Mouse (Mus musculus) hematopoietic stem cell, adult 5-6 weeks (primary cell): ENCODE measurements around the gene Lrrc9. TPM values are rescaled to one million over a fixed set of nuclear protein-coding genes. Genes with fewer than 3 reads are reported as not detected.
A peak's percentile ranks its signal among the peaks of the same experiment; 100 is the strongest.

Experiments used
- ATAC-seq, 2 experiments: fragments of 125-278 bp in 1 of 2; replicated peaks in 1 of 2; 2 replicates each; pipeline ENCODE4 v1.8.0; 2016 to 2017; ENCODE audit warnings: inconsistent platforms in 2 of 2, mild to moderate bottlenecking in 2 of 2, moderate number of reproducible peaks in 2 of 2, low read depth in 1 of 2, moderate TSS enrichment in 1 of 2; ENCODE audit not compliant: low FRiP score in 2 of 2, poor library complexity in 2 of 2, severe bottlenecking in 2 of 2, insufficient read depth in 1 of 2, low TSS enrichment in 1 of 2
- total RNA-seq: library from RNA; stranded (forward); fragments of 172-1452, 232-1000 nt; gene quantifications from 2 replicates; pipeline ENCODE4 v1.2.3, GENCODE M21; 2017

Gene Lrrc9
- total RNA-seq, 1 experiment from 2014 or later: 0.74 TPM

DNA sequence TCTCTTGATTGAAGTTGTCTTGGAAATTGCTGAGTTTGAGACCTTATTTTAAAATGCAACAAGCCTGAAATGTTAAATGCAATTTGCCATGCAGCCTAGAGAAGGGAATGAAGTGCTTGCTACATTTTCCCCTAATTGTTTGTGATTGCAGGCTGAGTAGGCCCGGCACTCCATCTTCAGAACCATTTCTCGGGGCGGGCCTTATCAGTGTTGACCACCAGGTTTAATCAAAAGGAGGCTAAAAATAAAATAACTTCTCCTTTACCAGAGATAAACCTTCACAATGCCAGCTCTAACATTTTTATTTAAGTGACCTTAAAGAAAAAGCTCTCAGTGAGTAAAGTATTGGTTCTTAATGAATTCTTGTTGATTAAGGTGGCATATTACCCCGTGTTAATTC is 83.9 kb downstream of the Lrrc9 start:
- ATAC-seq: no peak

DNA sequence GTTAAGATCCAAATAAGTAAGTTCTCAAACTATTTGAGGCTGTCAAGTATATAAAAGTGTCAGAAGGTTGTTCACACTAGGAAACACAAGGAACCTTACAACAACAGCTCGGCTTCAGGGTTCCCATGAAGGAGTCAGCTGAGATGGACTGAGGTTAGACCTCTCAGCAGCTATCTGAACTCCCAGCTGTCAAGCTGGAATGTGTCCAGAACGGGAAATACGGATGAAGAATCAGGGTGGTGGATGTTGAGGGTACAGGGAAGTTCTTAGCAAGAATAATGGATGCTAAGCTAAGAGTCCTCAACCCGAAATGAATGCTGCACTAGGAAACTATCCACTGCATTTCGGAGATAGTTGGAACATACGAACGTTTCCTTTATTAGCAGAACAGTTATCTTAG is 90.6 kb downstream of the Lrrc9 start:
- ATAC-seq: no peak

DNA sequence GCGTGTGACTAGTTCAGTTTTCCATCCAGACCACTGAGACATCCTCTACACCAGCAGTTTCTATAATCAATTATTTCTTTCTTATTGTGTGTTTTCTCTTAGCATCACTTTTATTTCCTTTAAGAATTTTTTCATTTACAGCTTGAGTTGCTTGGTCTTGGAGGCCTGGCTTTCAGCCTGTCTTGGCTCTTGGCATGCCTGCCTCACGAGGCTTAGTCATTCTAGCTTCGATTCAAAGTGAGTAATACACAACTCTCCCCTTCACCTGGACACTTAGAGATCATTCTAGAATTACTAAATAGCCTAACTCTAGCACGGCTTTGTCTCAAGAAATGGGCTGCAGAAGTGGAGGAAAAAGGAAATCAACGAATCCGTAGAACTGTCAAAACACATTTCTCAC is 92.3 kb downstream of the Lrrc9 start:
- no peak for ATAC-seq

GRCm38 (mm10) chr12:72535599-72535998 is 93.9 kb downstream of the Lrrc9 start:
- ATAC-seq: no peak

GRCm38 (mm10) chr12:72536021-72536597 is 94.4 kb downstream of the Lrrc9 start, which contains the start of gene Pcnx4:
Gene Pcnx4, plus strand, starts transcription at chr12:72536383.
- peak; percentile 99 to 100 for ATAC-seq

- no peak for ATAC-seq
These were observed 96.9 kb downstream of the Lrrc9 start for GRCm38 (mm10) chr12:72538571-72538970.

GRCm38 (mm10) chr12:72554347-72554746 is 112.7 kb downstream of the Lrrc9 start:
- ATAC-seq: no peak

DNA sequence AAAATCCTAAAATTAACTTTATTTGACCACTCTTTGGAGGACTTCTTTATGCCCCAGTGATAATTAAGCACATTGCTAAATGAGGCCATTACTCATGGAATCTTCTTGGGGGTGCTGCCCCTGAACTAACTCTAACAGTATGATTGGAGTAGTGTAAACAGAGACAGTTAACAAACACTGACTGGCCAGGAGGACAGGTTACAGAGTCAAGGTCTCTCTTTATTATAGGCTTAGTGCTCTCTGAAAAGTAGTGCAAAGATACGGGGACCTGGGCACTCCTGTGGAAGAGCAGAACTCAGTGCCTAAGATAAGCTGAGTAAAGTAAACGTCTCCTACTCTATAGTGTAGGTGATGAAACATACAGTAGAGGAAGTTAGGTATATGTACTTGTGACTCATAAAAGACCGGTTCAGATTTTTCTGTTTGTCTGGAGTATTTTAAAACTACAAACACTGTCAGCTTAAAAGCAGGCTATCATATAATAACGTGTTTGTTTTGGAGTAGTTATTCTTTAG is 122.7 kb downstream of the Lrrc9 start:
- no peak for ATAC-seq

Other genes with a start within 250 kb of the Lrrc9 start
- gene Rtn1, start 32.8 kb upstream of the Lrrc9 start, total RNA-seq: not detected in 2 replicates
- 4.1 and 4.6 TPM in 2 replicates for gene Pcnx4, start 94.5 kb downstream of the Lrrc9 start, total RNA-seq
- gene Gm4756, start 207.8 kb downstream of the Lrrc9 start, total RNA-seq: not detected in 2 replicates
- 38.0 and 68.1 TPM in 2 replicates for gene Dhrs7, start 223.0 kb downstream of the Lrrc9 start, total RNA-seq